Mouse (Mus musculus): Measurements from ENCODE around the gene Kpna3.

The Kpna3 gene

GRCm38 (mm10) chr14:61404941-61405340 is 34.7 kb downstream of the Kpna3 start:
- in situ Hi-C loops (cut with MboI, MseI) = no loop called here

GRCm38 (mm10) chr14:61394745-61395144 is 44.9 kb downstream of the Kpna3 start:
- in situ Hi-C loops (cut with MboI, MseI) = no loop called here

DNA sequence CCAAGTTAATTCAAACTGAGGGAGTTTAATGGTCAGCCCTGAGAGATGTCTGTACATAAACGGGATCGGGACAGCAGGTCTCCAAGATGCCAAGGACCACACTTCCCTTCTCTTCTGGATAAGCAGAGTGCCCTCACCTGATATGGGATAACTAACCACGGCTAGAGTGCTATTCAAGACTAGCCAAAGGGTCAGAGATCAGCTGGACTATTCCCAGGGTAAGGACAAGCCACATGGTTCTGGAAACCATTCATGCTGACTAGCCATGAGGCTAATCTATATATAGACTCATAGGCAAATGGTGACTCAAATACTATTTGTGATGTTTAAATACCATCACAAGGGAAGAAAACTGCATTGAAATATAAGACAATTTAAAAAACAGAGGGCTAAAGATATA is 49.1 kb downstream of the Kpna3 start:
- in situ Hi-C loops (cut with MboI, MseI) = no loop called here

DNA sequence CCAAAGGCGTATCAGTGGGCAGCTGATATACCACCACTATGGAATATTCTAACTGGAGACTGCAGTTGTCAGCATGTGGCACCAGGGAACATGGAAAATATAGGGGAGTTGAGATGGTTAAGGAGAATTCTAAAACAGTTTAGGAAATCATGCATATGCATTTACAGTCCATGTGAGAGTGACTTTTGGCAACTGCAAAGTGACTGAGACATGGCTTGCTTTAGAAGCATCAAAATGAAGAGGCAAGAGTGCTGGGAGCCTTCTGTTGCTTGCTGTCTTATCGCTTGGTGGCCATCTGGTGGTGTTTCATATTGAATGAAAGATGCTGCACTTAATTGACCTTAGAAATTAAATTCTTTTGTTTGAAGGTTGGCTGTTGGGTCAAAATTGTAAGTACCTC is 72.4 kb downstream of the Kpna3 start:
- in situ Hi-C loops (cut with MboI, MseI) = no loop called here

- in situ Hi-C loops (cut with MboI, MseI) = no loop called here
These were observed 75.0 kb downstream of the Kpna3 start for GRCm38 (mm10) chr14:61364656-61365055.

DNA sequence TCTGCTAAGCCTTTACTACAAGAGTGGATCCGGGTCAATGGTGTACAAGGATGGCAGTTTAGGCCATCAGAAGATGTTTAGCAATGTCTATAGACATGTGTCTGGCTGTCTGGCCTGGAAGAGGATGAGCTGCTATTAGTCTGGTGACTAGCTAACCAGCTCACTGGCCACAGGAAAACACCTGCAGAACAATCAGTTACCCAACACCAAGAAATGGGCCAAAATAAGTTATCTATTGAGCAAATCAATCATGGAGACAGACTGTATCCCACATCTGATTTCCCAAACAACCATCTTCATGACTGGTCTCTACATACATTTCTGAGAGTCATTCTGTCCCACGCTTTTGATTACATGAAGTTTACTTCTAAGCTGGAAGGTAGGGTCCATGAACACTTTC is 75.9 kb downstream of the Kpna3 start:
- in situ Hi-C loops (cut with MboI, MseI) = no loop called here

DNA sequence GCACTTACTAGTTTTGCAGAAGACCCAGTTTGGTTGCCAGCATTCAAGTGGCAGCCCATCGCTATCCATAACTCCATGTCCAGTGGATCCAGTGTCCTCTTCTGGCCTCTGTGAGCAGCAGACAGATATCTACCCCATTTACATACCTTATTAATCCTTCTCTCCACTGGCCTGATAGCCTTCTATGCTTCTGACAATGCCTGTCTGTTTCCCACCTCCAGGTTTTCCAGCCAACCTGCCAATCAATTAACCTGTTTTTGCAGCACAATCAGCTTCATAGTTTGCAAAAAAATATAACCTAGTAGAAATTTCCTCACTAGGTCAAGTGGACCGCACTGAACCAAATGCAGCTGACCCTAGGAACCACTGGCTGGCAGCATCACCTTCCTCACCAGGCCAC is 77.4 kb downstream of the Kpna3 start:
- in situ Hi-C loops (cut with MboI, MseI) = no loop called here

- in situ Hi-C loops (cut with MboI, MseI) = no loop called here
These were observed 78.6 kb downstream of the Kpna3 start for GRCm38 (mm10) chr14:61360981-61361511.

DNA sequence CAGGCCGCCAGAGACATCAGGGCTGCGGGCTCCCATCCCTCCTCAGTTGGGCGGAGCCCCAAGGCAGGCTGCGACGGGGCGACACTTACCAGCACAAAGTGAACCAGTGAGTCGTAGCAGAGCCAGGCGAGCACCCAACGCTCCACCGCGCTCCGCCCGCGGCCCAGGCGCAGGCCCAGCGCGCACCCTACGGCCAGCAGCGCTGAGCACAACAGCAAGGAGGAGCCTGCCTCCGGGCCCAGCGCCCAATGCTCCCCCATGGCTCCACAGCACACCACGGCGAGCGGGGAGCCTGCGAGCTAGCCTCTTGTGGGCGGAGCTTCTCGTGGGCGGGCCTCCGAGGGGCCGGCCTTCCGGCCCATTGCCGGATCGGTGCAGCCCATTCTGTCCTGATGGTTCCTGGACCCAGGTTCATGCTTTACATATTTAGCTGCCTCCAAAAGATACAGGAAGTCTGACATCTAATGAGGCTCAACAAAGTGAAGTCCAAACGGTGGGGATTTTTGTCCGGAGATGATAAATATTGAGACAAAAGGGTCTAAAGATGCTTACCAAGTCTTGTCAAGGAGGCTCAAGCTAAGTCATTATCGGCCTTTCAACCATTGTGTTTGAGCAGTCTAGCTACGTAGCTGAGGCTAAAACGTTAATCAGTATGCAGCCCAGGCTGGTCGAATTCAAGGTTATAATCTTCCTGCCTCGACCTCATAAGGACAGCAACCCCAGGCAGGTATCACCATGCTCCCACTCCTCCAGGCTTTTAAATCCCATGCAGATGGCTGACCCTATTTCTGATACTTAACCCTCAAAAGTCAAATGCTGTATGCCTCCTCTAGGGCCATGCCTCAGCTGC is 79.3 kb downstream of the Kpna3 start, which contains the start of gene Ebpl:
Ebpl (minus strand) TSS at position 309 of the 850 bp plus-strand sequence.
- in situ Hi-C loops (cut with MboI, MseI) = no loop called here

DNA sequence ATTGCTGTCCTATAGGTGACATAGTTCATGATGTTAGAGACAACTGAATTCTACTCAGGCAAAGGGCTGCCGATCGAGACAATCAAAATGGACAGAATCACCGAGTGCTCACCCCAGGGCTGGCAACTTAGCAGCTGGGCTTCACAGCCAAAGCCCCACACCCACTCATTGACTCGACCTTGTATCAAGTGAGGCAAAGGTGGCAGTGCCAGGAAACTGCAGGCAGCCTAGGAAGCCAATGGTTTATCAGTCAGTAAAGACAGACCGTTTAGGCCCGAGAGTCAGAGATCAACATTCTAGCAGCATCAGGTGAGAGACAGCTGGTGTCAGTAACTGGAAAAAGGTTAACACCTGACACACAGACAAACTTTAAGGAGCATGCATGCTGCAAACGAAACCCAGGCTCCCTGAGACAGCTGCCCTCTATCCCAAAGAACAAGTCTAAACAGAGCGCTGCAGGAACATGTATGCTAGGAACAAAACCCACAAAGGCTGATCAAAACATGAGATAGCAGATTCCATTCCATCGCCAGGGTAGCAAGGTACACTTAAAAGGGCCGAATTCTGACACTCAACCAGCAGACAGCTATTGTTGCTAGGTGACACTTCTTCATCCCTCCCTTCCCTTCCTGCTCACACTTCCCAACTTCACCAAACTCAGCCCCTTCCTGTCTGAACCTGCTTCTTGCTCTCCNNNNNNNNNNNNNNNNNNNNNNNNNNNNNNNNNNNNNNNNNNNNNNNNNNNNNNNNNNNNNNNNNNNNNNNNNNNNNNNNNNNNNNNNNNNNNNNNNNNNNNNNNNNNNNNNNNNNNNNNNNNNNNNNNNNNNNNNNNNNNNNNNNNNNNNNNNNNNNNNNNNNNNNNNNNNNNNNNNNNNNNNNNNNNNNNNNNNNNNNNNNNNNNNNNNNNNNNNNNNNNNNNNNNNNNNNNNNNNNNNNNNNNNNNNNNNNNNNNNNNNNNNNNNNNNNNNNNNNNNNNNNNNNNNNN is 85.1 kb downstream of the Kpna3 start:
- in situ Hi-C loops (cut with MboI, MseI) = no loop called here

GRCm38 (mm10) chr14:61350808-61351207 is 88.9 kb downstream of the Kpna3 start:
- in situ Hi-C loops (cut with MboI, MseI) = no loop called here

DNA sequence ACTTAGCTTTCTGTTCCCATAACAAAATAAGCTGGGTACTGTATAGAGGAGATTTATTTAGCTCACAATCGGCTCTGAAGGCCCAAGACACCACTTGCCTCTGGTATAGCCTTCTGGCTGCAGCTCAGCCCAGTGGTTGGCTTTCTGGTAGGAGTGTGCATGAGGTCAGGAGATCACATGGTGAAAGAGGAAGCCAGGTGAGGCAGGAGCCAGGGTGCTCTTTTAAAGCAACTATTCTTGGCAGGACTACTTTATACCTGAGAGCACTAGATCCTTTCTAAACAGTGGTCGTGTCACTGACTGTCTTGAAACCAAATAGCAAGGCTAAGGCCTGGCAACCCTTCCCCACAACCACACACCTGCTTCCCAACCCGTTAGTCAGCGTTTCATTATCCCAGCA is 89.8 kb downstream of the Kpna3 start:
- in situ Hi-C loops (cut with MboI, MseI) = no loop called here

GRCm38 (mm10) chr14:61346827-61347698 is 92.6 kb downstream of the Kpna3 start:
- in situ Hi-C loops (cut with MboI, MseI) = no loop called here

GRCm38 (mm10) chr14:61344590-61344989 is 95.1 kb downstream of the Kpna3 start:
- in situ Hi-C loops (cut with MboI, MseI) = no loop called here

- in situ Hi-C loops (cut with MboI, MseI) = no loop called here
These were observed 100.3 kb downstream of the Kpna3 start for GRCm38 (mm10) chr14:61339381-61339780.

GRCm38 (mm10) chr14:61330996-61331561 is 108.6 kb downstream of the Kpna3 start:
- in situ Hi-C loops (cut with MboI, MseI) = loop anchor here (5.0 kb wide), 1 partner anchor 161 kb away; no protein-coding TSS in a partner anchor

- in situ Hi-C loops (cut with MboI, MseI) = loop anchor here (5.0 kb wide), 1 partner anchor 162 kb away; no protein-coding TSS in a partner anchor
These were observed 109.1 kb downstream of the Kpna3 start for GRCm38 (mm10) chr14:61330591-61330990.

GRCm38 (mm10) chr14:61327618-61328450 is 111.8 kb downstream of the Kpna3 start:
- in situ Hi-C loops (cut with MboI, MseI) = loop anchor here (5.0 to 10.0 kb wide), 2 partner anchors 49 to 107 kb away; partner anchors contain the start of gene Kpna3

DNA sequence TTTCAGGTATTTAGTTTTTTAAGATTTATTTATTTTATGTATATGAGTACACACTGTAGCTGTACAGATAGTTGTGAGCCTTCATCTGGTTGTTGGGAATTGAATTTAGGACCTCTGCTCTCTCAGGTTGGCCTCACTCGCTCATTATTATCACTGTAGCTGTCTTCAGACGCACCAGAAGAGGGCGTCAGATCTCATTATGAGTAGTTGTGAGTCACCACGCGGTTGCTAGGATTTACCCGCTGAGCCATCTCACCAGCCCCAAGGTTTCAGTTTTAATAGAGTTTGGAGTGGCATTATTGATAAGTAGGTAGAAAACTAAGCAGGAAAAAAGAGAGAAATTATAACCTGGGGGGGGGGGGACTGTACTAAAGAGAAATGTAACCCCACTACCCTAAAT is 112.7 kb downstream of the Kpna3 start:
- in situ Hi-C loops (cut with MboI, MseI) = loop anchor here (5.0 to 10.0 kb wide), 2 partner anchors 50 to 108 kb away; partner anchors contain the start of gene Kpna3
